8 mouse cellular contexts compared by ENCODE assay signal in genomic region chr7:16465160-16465559, GRCm38 (mm10). TPM values are rescaled to one million over a fixed set of nuclear protein-coding genes. Genes with fewer than 3 reads are reported as not detected.
DNase-seq lines count a peak whose midpoint lies in the region; ATAC-seq and TF ChIP-seq lines count a peak whose summit lies in the region.
"Had no signal": no experiment of that assay in that cellular context is flagged by ENCODE, and none has a peak within 500 bp of the region (broad histone marks: within the 10 kb centered on the region; RNA-seq: fewer than 3 reads in every experiment).

No protein-coding gene starts in this region.

- DNase-seq in NIH3T3 (ENCODE audit: low read depth), result peak; percentile 82
- DNase-seq in c-Kit-positive CD71-positive TER-119-negative erythroid progenitor cells, embryonic 14.5 days (ENCODE audit: low read depth), result peak; percentile 51
- DNase-seq in left cerebral cortex, adult 2 months (ENCODE audit: extremely low spot score in 1 of 2, low spot score in 2 of 2), result peak; percentile 61 to 81
- DNase-seq in mesoderm, embryonic 11.5 days (ENCODE audit: low read depth, low spot score), result peak; percentile 73
- peak; percentile 33 to 69 for DNase-seq in spleen, adult 18-20 months

- 18% methylated on average over 8 of the region's 8 CpGs for WGBS in forebrain, embryonic 12.5 days
- WGBS in hindbrain, embryonic 15.5 days, result 16% methylated on average over 8 of the region's 8 CpGs

- H3K4me3 ChIP-seq in forebrain, embryonic 12.5 days (replicated peaks), result no peak overlapping the region
- no peak overlapping the region for H3K4me3 ChIP-seq in hindbrain, embryonic 15.5 days
- no peak overlapping the region for H3K4me3 ChIP-seq in left cerebral cortex, adult 2 months
- H3K4me3 ChIP-seq: limb, embryonic 13.5 days had no signal

- TF ChIP-seq CTCF in left cerebral cortex, adult 2 months (IDR thresholded peaks at IDR 0.05), result peak; percentile 95

- H3K4me2 ChIP-seq in forebrain, embryonic 12.5 days, result no peak overlapping the region
- no peak overlapping the region for H3K4me2 ChIP-seq in hindbrain, embryonic 15.5 days
- H3K4me2 ChIP-seq: limb, embryonic 13.5 days had no signal

- H3K27ac ChIP-seq in forebrain, embryonic 12.5 days, result no peak overlapping the region
- no peak overlapping the region for H3K27ac ChIP-seq in hindbrain, embryonic 15.5 days (replicated peaks)
- H3K27ac ChIP-seq in left cerebral cortex, adult 2 months, result no peak overlapping the region
- H3K27ac ChIP-seq: limb, embryonic 13.5 days had no signal

- H3K4me1 ChIP-seq in forebrain, embryonic 12.5 days, result peaks cover 9% of the 10 kb centered on the region; the same call in 1 of the 2 replicates
- H3K4me1 ChIP-seq in hindbrain, embryonic 15.5 days (replicated peaks), result no peaks in the 10 kb centered on the region
- H3K4me1 ChIP-seq: limb, embryonic 13.5 days had no signal

- intact Hi-C loops in left cerebral cortex, adult 2 months (cut with DNase I), result loop anchor here (2.0 kb wide), 2 partner anchors 26 to 154 kb away; no protein-coding TSS in a partner anchor

- H3K9ac ChIP-seq in forebrain, embryonic 12.5 days, result no peak overlapping the region
- no peak overlapping the region for H3K9ac ChIP-seq in hindbrain, embryonic 15.5 days
- H3K9ac ChIP-seq: limb, embryonic 13.5 days had no signal

- no peaks in the 10 kb centered on the region for H3K9me3 ChIP-seq in forebrain, embryonic 12.5 days
- no peaks in the 10 kb centered on the region for H3K9me3 ChIP-seq in hindbrain, embryonic 15.5 days

- H3K27me3 ChIP-seq in forebrain, embryonic 12.5 days, result peaks cover 60% of the 10 kb centered on the region
- peaks cover 14% of the 10 kb centered on the region for H3K27me3 ChIP-seq in hindbrain, embryonic 15.5 days

- H3K36me3 ChIP-seq in forebrain, embryonic 12.5 days (replicated peaks), result no peaks in the 10 kb centered on the region
- H3K36me3 ChIP-seq in hindbrain, embryonic 15.5 days, result no peaks in the 10 kb centered on the region
- H3K36me3 ChIP-seq: limb, embryonic 13.5 days had no signal

- 0 out of 2 replicates have a peak, but pooled peaks have one; percentile 9 for ATAC-seq in forebrain, embryonic 12.5 days (ENCODE audit: low FRiP score)
- ATAC-seq in hindbrain, embryonic 15.5 days (ENCODE audit: low FRiP score, low read depth), result peak; percentile 59; the same call in 1 of the 2 replicates

RNA-seq across cellular contexts. Expression of gene Npas1, which starts 12.4 kb away (rescaled TPM):
- 1.8 and 2.0 TPM in 2 replicates for polyA plus RNA-seq in forebrain, embryonic 12.5 days (2016; fragmentation: Nextera tagmentation; extraction: Ambion mirVana)
- polyA plus RNA-seq in hindbrain, embryonic 15.5 days (2015; fragmentation: Nextera tagmentation; extraction: Ambion mirVana), result 4.4 and 5.0 TPM in 2 replicates
- 10 to 100 TPM; 10.2 to 11.5 TPM for total RNA-seq in left cerebral cortex, adult 2 months (2021)

RNA-seq across cellular contexts. Expression of gene Tmem160, which starts 12.6 kb away (rescaled TPM):
- 42.4 and 53.1 TPM in 2 replicates for polyA plus RNA-seq in forebrain, embryonic 12.5 days (2016; fragmentation: Nextera tagmentation; extraction: Ambion mirVana)
- polyA plus RNA-seq in hindbrain, embryonic 15.5 days (2015; fragmentation: Nextera tagmentation; extraction: Ambion mirVana), result 67.8 and 75.6 TPM in 2 replicates
- total RNA-seq in left cerebral cortex, adult 2 months (2021), result 10 to 100 TPM; 68.0 to 69.0 TPM
